Mouse (Mus musculus) thymus, adult 2 months (tissue): Measurements from ENCODE around the gene Lrrc23.

Experiments
- CTCF ChIP-seq: fragments of 200-500 bp; IDR thresholded peaks from 2 replicates; pipeline ENCODE4 v1.5.1; 2012; ENCODE audit warnings: mild to moderate bottlenecking, control low read depth, low read length, moderate library complexity, borderline replicate concordance; ENCODE audit not compliant: control insufficient read depth, poor library complexity, insufficient read depth; ENCODE audit errors: extremely low read depth
- POLR2A ChIP-seq: fragments of 200-500 bp; IDR thresholded peaks from 2 replicates; pipeline ENCODE4 v1.6.1; 2012; ENCODE audit warnings: mild to moderate bottlenecking, low read length, control low read depth, moderate library complexity; ENCODE audit not compliant: control insufficient read depth, poor library complexity, insufficient read depth; ENCODE audit errors: extremely low read depth

DNA sequence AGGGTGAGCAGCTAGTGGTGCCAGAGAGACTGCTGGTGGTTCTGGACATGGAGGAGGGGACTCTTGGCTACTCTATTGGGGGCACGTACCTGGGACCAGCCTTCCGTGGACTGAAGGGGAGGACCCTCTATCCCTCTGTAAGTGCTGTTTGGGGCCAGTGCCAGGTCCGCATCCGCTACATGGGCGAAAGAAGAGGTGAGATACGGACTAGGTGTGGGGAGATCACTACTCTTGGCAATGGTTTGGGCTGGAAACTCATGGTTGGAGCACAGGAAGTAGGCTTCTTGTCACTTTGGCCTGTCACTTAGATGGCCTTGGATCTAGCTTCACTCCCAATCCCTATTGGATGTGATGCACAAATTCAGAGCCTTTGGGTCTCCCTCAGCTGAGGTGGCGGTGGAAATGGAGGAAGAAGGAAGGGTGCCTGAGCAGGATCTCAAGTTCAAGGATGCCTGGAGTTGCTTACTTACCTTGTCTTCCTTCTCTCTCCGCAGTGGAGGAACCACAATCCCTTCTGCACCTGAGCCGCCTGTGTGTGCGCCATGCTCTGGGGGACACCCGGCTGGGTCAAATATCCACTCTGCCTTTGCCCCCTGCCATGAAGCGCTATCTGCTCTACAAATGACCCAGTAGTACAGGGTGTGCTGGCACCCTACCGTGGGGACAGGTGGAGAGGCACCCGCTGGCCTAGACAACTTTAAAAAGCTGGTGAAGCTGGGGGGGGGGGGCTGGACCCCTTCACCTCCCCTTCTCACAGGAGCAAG lies 30.4 kb upstream of the Lrrc23 start:
- TF ChIP-seq CTCF, result no peak
- TF ChIP-seq POLR2A, result no peak
